Mouse (Mus musculus) bone marrow macrophage, adult 2 months (primary cell): ENCODE results near the gene H2-DMb1.

Experiments used
- CTCF ChIP-seq: IDR thresholded peaks from 2 replicates; pipeline ENCODE4 v1.5.1; 2012; ENCODE audit warnings: low read depth, mild to moderate bottlenecking, low read length, moderate library complexity
- POLR2A ChIP-seq: IDR thresholded peaks from 2 replicates; pipeline ENCODE4 v1.6.1; 2012; ENCODE audit warnings: mild to moderate bottlenecking, low read depth, low read length, borderline replicate concordance

- TF ChIP-seq POLR2A, result no peak
- no peak for TF ChIP-seq CTCF
These were observed 45.6 kb upstream of the H2-DMb1 start for GRCm38 (mm10) chr17:34107109-34107867.
